Mouse (Mus musculus): ENCODE data around the gene Zfp382. TPM values are rescaled to one million over a fixed set of nuclear protein-coding genes. Genes with fewer than 3 reads are reported as not detected.
A peak's percentile ranks its signal among the peaks of the same experiment; 100 is the strongest.
"Not testable (repeated sequence)": the region's sequence is repeated elsewhere in the genome, so short reads cannot be mapped to it uniquely, and the experiment has no call there.

Gene Zfp382
- polyA plus RNA-seq, 1 experiment from 2014 or later, result 2.5 TPM

DNA sequence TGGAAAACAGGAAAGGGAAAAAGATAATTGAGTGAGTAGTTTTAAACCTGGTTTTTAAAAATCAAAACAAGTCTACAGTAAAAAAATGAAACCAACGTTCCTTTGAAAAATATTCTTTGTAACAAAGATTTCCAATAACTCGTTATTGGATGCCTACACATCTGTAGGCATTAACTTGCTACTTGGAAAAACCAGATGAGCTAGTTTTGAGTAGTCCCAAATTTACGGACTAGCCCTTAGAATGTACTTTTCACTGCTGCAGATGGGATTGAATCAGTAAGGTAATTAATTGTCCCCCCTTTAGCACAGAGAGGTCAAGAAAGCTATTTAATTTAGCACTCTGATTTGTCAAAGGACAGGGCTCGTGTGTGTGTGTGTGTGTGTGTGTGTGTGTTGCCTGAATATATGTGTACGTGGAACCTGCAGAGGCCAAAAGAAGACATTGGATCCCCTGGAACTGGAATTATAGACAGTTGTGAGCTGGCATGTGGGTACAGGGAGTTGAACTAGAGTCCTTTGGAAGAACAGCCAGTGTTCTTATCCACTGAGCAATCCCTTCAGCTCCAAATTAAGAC is 26.1 kb upstream of the Zfp382 start:
- no peaks in the 10 kb centered on the region for H3K27me3 ChIP-seq (replicated peaks)
- peak overlapping the region; percentile 81 for H3K9ac ChIP-seq
- 28% methylated on average over 5 of the region's 5 CpGs for WGBS (ENCODE audit: insufficient replicate concordance)
- peaks cover 13% of the 10 kb centered on the region for H3K36me3 ChIP-seq
- H3K4me2 ChIP-seq, result peak overlapping the region; percentile 86
- ATAC-seq, result no peak
- peak overlapping the region; percentile 77 for H3K4me3 ChIP-seq
- H3K27ac ChIP-seq, result no peak overlapping the region
- no peaks in the 10 kb centered on the region for H3K9me3 ChIP-seq (replicated peaks)
- peaks cover 42% of the 10 kb centered on the region for H3K4me1 ChIP-seq

DNA sequence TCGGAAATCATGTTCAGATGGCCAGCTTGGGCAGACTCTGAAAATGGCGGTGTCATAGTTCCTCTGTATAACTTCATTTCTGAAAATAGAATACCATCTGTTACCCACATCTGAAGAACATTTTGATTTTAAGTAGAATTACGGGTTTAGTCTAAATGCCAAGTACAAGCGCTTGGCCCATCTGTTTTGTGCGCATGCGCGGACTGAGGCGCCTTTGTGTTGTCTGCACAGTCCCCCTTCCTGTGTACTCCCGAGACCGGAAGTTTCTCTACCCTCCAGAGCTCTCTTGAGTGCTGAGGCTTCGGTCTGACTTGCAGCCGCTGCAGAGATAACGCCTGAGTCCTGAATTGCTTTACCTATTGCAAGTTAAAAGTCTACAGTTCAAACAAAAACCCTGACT is 22.4 kb upstream of the Zfp382 start:
- peaks cover 44% of the 10 kb centered on the region for H3K36me3 ChIP-seq
- ATAC-seq, result no peak
- H3K4me2 ChIP-seq, result no peak overlapping the region
- 80% methylated on average over 13 of the region's 13 CpGs for WGBS (ENCODE audit: insufficient replicate concordance)
- peaks cover 26% of the 10 kb centered on the region for H3K4me1 ChIP-seq
- H3K27ac ChIP-seq, result no peak overlapping the region
- H3K27me3 ChIP-seq (replicated peaks), result no peaks in the 10 kb centered on the region
- H3K9ac ChIP-seq, result no peak overlapping the region
- H3K4me3 ChIP-seq, result no peak overlapping the region
- peaks cover 7% of the 10 kb centered on the region for H3K9me3 ChIP-seq (replicated peaks)

DNA sequence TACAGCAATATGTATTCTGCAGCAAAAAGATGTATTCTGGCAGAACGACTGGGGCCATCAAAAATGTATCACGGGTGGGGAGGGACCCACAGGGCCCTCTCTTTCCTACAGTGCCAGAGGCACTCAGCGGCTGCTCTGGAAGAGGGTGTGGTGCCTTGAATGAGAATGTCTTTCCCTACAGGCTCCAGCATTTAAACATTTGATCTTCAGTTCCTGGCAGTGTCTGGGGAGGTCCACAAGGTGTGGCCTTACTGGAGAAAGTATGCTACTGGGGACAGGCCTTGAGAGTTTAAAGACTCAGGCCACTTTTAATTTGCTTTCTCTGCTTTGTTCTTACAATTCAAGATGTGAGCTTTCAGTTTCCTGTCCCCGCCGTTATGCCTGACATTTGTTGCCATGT is 5.7 kb upstream of the Zfp382 start:
- no peak overlapping the region for H3K4me3 ChIP-seq
- 81% methylated on average over 5 of the region's 5 CpGs for WGBS (ENCODE audit: insufficient replicate concordance)
- peaks cover 1% of the 10 kb centered on the region for H3K4me1 ChIP-seq
- peaks cover 32% of the 10 kb centered on the region for H3K9me3 ChIP-seq (replicated peaks)
- H3K27me3 ChIP-seq (replicated peaks), result no peaks in the 10 kb centered on the region
- H3K4me2 ChIP-seq, result no peak overlapping the region
- no peak overlapping the region for H3K27ac ChIP-seq
- 0 out of 2 replicates have a peak, but pooled peaks cover 3% of the 10 kb centered on the region for H3K36me3 ChIP-seq
- ATAC-seq, result no peak
- H3K9ac ChIP-seq, result no peak overlapping the region

DNA sequence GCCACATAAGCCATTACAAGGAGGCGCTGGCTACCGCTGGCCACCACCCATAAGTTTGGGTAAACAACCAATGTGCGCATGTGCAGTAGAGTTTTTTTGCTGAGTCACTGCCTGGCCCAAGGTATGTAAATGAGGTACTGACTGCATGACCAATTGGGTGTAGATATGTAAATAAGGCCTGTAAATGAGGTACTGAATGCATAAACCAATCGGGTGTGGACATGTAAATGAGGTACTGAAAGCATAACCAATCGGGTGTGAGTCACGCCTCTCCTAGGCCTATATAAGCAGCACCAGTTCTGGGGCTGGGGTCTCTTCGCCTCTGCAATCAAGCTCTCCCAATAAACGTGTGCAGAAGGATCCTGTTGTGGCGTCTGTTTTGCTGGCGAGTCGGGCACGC is 3.8 kb upstream of the Zfp382 start:
- peaks cover 15% of the 10 kb centered on the region for H3K4me1 ChIP-seq
- H3K4me3 ChIP-seq; H3K27ac ChIP-seq; H3K4me2 ChIP-seq; H3K27me3 ChIP-seq (replicated peaks); H3K9ac ChIP-seq; ATAC-seq; H3K36me3 ChIP-seq: not testable (repeated sequence)
- WGBS (ENCODE audit: insufficient replicate concordance), result 82% methylated on average over 12 of the region's 12 CpGs
- H3K9me3 ChIP-seq (replicated peaks), result peaks cover 32% of the 10 kb centered on the region

DNA sequence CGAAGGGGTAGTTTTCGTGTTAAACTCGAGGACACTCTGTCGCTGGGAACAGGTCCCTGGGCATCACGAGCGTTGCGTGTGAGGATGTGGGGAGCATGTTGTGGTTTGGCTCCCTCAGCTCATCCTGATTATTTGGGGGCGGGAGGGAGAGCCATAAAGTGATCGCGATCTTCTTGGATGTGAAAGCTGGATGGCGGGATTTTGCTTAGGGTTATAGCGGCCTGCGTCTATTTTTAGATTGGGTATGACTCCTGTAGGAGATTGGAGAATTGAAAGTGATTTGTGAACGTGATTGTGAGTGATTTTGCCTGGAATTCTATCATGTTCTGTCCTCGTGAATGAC is 417 bp downstream of the Zfp382 start:
- no peak for ATAC-seq
- H3K36me3 ChIP-seq, result peaks cover 2% of the 10 kb centered on the region; the same call in 1 of the 2 replicates
- WGBS (ENCODE audit: insufficient replicate concordance), result 4% methylated on average over 15 of the region's 15 CpGs
- H3K27me3 ChIP-seq (replicated peaks), result no peaks in the 10 kb centered on the region
- H3K4me1 ChIP-seq, result peaks cover 17% of the 10 kb centered on the region
- 0 out of 2 replicates have a peak overlapping the region, but pooled peaks have one; percentile 57 for H3K27ac ChIP-seq
- peaks cover 8% of the 10 kb centered on the region for H3K9me3 ChIP-seq (replicated peaks)
- peak overlapping the region; percentile 92 for H3K4me2 ChIP-seq
- peak overlapping the region; percentile 83 for H3K9ac ChIP-seq
- peak overlapping the region; percentile 66 for H3K4me3 ChIP-seq

DNA sequence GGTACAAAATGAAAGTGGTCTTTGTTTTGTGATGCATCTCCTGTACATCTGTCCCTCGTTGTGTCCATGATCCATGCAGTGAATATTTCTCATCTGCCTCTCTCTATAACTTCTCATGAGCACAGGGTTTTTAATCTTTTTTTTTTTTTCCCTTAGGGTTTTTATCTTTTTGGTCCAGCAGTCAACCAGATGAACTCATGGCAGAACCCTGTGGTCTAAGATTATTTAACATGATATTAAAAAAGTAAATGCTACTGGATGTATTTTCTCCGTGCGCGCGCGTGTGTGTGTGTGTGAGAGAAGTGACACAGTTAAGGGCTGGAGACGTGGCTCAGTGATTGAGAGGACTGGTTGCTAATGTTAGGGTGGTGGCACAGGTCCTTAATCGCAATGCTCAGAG is 8.2 kb downstream of the Zfp382 start:
- Histone ChIP-seq H3K36me3 (peaks cover 58% of the 10 kb centered on the region), H3K9me3 (replicated peaks) (peaks cover 9% of the 10 kb centered on the region)

DNA sequence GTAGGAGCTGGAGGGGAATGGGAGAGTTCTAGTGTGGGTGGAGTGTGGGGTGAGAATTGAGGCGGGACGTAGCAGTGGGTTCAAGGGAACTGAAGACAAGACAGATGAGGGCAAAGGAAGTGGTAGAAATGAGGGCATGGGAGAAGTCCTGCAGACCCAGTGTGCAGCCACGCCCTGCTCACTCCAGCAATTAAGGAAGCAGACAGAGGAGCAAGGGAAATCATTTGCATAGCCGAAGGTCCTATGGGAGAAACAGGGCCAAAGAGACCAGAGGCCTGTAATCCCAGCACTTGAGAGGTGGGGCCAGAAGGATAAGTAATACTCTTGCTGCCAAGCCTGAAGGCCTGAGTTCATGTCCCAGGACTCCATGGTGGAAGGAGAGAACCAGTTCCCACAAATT is 10.7 kb downstream of the Zfp382 start:
- peaks cover 64% of the 10 kb centered on the region for H3K36me3 ChIP-seq
- no peaks in the 10 kb centered on the region for H3K27me3 ChIP-seq (replicated peaks)
- H3K4me2 ChIP-seq, result no peak overlapping the region
- no peaks in the 10 kb centered on the region for H3K4me1 ChIP-seq
- H3K4me3 ChIP-seq, result no peak overlapping the region
- peaks cover 9% of the 10 kb centered on the region for H3K9me3 ChIP-seq (replicated peaks)
- WGBS (ENCODE audit: insufficient replicate concordance), result 82% methylated on average over 4 of the region's 4 CpGs
- H3K27ac ChIP-seq, result no peak overlapping the region
- ATAC-seq, result no peak
- H3K9ac ChIP-seq, result no peak overlapping the region

More for the DNA sequence above, 8.2 kb downstream of the Zfp382 start:
- Histone ChIP-seq H3K4me3 (no peak overlapping the region), H3K9ac (no peak overlapping the region), H3K4me2 (no peak overlapping the region), H3K27me3 (replicated peaks) (no peaks in the 10 kb centered on the region), H3K27ac (no peak overlapping the region), H3K4me1 (no peaks in the 10 kb centered on the region)
- no peak for ATAC-seq
- 77% methylated on average over 8 of the region's 8 CpGs for WGBS (ENCODE audit: insufficient replicate concordance)

DNA sequence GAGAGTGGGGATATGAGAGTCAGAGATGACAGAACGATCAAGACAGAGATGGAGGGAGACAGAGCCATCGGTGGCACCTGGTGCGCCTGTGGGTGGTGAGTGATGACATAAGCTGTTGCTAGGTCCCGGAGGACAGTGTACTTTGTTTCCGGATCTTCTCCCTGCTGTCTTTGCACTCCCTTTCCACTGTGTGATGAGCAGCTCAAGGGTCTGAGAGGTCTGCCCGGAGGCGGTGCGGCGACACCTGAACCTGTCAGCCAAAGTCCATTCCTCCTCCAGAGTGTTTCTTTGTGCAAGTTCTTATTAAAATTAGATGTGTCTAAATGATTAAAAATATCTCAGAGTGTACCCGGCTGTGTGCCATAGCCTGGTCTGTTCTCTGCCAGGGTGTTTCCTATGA is 15.1 kb downstream of the Zfp382 start:
- H3K27me3 ChIP-seq (replicated peaks), result no peaks in the 10 kb centered on the region
- WGBS (ENCODE audit: insufficient replicate concordance), result 79% methylated on average over 10 of the region's 10 CpGs
- no peak for ATAC-seq

DNA sequence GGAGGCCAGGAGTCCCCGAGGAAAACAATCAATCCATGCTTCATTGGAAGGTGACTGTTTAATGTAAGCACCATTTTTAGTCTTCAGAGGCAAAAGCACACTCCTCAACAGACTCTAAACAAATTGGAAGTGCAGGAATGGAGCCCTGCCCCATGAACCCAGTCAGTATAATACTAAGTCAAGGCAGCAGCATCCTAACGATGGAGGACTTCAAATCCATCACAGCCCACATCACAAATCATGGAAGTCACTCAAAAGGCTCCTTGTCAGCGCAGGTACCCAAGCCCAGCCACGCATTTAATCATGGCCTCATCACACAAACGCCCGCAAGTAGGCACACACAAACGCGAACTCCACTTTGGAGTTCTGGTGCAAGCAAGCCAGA is 21.4 kb downstream of the Zfp382 start:
- no peak for ATAC-seq
- no peaks in the 10 kb centered on the region for H3K4me1 ChIP-seq
- peaks cover 8% of the 10 kb centered on the region for H3K27me3 ChIP-seq (replicated peaks)
- H3K4me3 ChIP-seq, result peak overlapping the region; percentile 51
- 18% methylated on average over 8 of the region's 8 CpGs for whole genome bisulfite sequencing (ENCODE audit: insufficient replicate concordance)
- peaks cover 33% of the 10 kb centered on the region for H3K36me3 ChIP-seq
- H3K4me2 ChIP-seq, result peak overlapping the region; percentile 65
- H3K9ac ChIP-seq, result peak overlapping the region; percentile 52
- no peaks in the 10 kb centered on the region; the same call in 1 of the 2 replicates for H3K9me3 ChIP-seq (replicated peaks)
- no peak overlapping the region for H3K27ac ChIP-seq

More for the DNA sequence above, 15.1 kb downstream of the Zfp382 start:
- Histone ChIP-seq H3K27ac (no peak overlapping the region), H3K4me1 (no peaks in the 10 kb centered on the region), H3K4me3 (no peak overlapping the region), H3K9me3 (replicated peaks) (peaks cover 9% of the 10 kb centered on the region), H3K9ac (no peak overlapping the region), H3K4me2 (no peak overlapping the region), H3K36me3 (peaks cover 46% of the 10 kb centered on the region)

DNA sequence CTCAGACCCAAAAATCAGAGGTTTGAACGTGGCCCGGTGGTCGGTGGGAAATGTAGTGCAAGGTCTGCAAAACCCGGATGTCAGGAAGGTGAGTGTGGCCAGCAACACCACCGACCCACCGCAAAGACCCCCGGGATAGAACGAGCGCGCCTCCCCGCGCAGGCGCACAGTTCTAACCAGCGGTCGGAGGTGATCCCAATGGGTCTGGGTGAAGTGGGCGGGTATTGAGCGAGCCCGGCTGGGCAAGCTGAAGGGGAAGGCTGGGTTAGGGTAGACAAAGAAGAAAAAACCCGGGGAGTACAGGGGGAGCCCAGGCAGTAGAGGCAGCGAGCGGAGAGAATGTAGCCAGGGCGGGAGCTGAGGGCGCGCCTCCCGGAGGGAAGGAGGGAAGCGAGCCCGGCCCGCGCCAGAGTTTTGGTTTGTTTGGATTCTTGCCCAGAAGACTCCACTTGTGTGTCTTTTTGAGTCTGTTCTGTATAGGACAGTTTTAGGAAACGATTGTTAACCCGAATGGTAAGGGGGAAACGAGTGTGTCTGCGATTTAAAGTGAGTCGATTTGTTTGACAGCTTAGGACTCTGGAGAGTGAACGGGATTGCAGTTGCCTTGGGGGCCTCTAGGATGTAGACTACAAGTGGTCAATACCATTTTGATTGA is 21.9 kb downstream of the Zfp382 start:
- peak overlapping the region; percentile 65 for H3K4me2 ChIP-seq
- 6% methylated on average over 35 of the region's 35 CpGs for WGBS (ENCODE audit: insufficient replicate concordance)
- peak overlapping the region; percentile 18; the same call in 1 of the 2 replicates for H3K27ac ChIP-seq
- H3K9ac ChIP-seq, result peak overlapping the region; percentile 52
- no peaks in the 10 kb centered on the region; the same call in 1 of the 2 replicates for H3K9me3 ChIP-seq (replicated peaks)
- peaks cover 8% of the 10 kb centered on the region for H3K27me3 ChIP-seq (replicated peaks)
- ATAC-seq, result peak; percentile 76
- H3K4me1 ChIP-seq, result no peaks in the 10 kb centered on the region
- H3K4me3 ChIP-seq, result peak overlapping the region; percentile 51
- peaks cover 38% of the 10 kb centered on the region for H3K36me3 ChIP-seq

DNA sequence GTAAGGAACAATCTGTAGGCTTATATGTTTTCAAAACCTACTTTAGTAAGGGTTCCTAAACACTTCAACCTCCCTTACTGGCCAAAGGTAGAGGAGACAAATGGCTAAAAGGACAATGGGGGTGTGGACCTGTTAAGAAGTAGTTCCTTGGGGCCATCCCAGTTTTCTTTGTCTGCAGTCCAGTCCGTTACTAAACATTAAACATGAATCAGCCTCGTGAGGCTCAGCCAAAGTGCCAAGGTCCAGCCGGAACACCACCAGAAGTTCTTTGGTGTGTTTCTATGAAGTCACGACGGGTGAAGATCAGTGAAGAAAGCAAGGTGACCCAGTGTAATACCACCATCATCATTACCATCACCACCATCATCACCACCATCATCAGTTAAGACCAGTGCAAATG is 25.3 kb downstream of the Zfp382 start:
- H3K4me1 ChIP-seq, result no peaks in the 10 kb centered on the region
- peaks cover 8% of the 10 kb centered on the region for H3K27me3 ChIP-seq (replicated peaks)
- peaks cover 63% of the 10 kb centered on the region for H3K36me3 ChIP-seq
- WGBS (ENCODE audit: insufficient replicate concordance), result 81% methylated on average over 5 of the region's 5 CpGs
- no peak for ATAC-seq
- H3K27ac ChIP-seq, result no peak overlapping the region
- H3K4me3 ChIP-seq, result no peak overlapping the region
- H3K9me3 ChIP-seq (replicated peaks), result peaks cover 24% of the 10 kb centered on the region
- no peak overlapping the region for H3K4me2 ChIP-seq
- H3K9ac ChIP-seq, result no peak overlapping the region

DNA sequence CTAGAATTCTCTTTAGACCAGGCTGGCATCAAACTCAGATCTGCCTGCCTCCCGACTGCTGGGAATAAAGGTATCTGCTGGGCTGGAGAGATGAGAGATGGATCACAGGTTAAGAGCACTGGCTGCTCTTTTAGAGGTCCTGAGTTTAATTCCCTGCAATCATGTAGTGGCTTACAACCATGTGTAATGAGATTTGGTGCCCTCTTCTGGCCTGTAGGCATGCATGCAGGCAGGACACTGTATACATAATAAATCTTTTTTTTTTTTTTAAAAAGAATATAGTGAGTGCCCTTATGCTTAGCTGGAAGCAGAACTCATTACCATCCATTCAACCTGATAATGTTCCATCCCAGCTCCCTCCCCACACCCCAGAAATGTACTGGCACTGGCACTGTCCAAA is 32.3 kb downstream of the Zfp382 start:
- Histone ChIP-seq H3K4me1 (no peaks in the 10 kb centered on the region), H3K36me3 (peaks cover 91% of the 10 kb centered on the region), H3K9me3 (replicated peaks) (peaks cover 85% of the 10 kb centered on the region), H3K4me2 (no peak overlapping the region), H3K4me3 (no peak overlapping the region), H3K27me3 (replicated peaks) (no peaks in the 10 kb centered on the region), H3K27ac (no peak overlapping the region), H3K9ac (no peak overlapping the region)
- ATAC-seq, result no peak
- 90% methylated on average over 1 of the region's 1 CpGs for WGBS (ENCODE audit: insufficient replicate concordance)

All from liver, embryonic 12.5 days (tissue).